Mouse (Mus musculus) embryo, embryonic 11.5 days (tissue): ENCODE measurements around the gene Kif13a.

ENCODE experiments used
- DNase-seq: peaks from one replicate; pipeline ENCODE4 v3.0.0-alpha.2; 2012; ENCODE audit warnings: low read depth, low spot score

Gene Kif13a

GRCm38 (mm10) chr13:46921559-46921958, 8.1 kb downstream of the Kif13a start:
- no peak for DNase-seq

DNA sequence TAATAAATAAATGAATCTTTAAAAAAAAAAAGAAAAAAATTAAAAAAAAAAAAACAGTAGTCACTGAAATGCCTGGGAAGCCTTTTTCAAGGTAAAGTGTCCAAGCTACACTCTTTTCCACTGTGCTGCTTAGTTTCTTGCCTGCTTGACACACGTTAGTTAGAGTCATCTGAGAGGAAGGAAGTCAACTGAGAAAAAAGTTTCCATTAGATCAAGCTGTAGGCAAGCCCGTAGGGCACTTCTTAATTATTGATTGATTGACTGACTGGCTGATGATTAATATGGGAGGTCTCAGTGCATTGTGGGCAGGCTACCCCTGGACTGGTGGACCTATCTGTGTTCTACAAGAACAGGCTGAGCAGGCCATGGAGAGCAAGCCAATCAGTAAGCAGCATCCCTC, 9.9 kb downstream of the Kif13a start:
- DNase-seq: no peak

DNA sequence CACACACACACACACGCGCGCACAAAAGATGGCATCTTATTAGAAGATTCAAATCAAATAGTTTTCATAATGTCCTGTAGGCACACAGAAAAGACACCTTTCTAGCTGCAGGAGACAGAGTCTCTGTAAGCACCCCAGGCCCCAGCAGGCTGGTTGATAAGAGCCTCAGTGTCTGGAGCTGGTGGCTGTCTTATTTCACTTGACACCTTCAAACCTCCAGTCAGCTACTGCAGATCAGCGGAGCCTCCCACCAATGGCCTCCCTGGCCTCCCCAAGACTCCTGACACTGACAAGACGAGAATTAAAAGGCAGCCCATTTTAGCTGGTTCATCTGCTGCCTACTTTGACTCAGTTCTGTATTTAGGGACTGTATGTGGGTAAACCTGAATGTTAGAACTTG, 11.2 kb downstream of the Kif13a start:
- DNase-seq: no peak

GRCm38 (mm10) chr13:46911960-46912359, 17.7 kb downstream of the Kif13a start:
- DNase-seq: no peak

- no peak for DNase-seq
Measured at GRCm38 (mm10) chr13:46911018-46911419, 18.6 kb downstream of the Kif13a start.

GRCm38 (mm10) chr13:46909946-46910345, 19.7 kb downstream of the Kif13a start:
- DNase-seq: no peak

- DNase-seq: no peak
Measured at GRCm38 (mm10) chr13:46909005-46909565, 20.6 kb downstream of the Kif13a start.

- DNase-seq: no peak
Measured at GRCm38 (mm10) chr13:46908387-46908786, 21.3 kb downstream of the Kif13a start.

DNA sequence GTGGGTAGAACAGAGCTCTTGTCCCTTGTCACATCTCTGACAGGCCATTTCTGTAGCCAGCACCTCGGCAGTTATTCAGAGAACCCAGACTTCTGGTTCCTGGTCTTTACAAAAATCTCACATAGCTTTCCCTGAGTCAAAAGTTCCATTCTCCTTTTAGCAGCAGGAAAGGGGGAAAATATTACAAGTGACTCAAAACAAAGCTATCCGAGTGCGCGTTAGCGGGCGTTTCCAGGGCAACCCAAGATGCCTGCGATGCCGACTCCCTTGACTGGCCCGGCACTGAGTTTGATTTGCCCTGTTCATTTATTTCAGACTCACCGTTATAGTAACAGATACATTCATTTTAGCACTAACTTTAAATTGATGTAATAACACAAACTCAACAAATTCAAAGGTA, 21.8 kb downstream of the Kif13a start:
- no peak for DNase-seq

DNA sequence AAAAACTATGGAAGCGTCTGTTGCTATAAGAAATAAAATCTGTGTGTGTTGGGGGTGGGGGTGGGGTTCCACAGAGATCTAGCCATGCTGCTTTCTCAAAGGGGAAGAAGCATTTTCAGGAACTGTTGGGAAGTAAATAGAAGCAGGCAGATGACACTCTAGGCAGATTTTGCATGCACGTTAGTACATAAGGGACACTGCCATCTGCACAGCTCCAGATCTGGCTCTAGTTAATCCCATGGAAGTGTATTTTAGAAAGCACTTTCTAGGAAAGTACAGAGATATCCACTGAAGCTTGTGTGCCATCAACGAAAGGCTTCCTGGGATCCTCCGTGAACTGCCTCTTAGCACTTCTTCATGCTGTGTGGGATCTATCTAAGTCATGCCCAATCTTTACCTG, 22.6 kb downstream of the Kif13a start:
- no peak for DNase-seq

DNA sequence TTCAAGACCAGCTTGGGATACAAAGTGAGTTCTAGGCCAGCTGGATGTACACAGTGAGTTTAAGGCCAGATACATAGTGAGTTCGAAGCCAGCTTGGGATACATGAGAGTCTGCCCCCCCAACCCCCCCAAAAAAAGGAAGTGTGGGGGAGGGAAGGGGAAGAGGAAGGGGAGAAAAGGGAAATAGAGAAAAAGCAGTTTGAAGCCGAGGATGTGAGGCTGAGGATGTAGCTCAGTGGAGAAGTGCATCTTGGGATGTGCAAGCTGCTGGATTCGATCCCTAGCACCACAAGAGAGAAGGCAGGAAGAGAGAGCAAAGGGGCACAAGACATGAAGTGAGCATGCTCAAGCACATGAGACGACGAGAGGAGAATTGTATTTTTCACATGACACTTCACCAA, 23.7 kb downstream of the Kif13a start:
- no peak for DNase-seq

DNA sequence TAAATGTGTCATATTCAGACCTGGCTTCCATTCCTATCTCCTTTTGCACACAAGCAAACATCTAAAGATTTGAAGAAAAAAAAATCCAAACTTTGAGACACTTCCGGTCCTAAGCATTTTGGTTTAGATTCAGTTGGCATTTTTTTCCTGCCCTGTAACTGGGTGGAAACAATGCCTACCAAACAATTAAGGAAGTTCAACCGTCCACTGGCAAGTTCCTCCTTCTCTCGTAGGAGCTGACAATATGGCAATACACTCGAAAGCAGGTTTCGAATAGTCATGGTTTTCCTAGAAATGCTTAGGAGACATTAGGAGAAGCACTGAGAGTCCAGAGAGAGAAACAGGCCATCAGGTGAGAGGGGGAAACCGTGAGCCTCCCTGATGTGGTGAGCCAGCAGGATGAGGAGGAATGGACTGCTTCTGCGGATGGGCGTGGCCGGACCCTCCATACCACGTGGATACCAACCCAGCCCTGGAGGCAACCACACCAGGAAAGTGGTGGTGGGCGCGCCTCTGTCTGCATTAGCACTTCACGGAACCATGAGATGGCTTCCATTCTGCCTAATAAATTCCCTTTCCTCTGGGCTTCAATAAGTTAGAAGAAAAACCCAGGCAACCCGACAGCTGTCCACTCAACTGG, 24.6 kb downstream of the Kif13a start:
- no peak for DNase-seq

- DNase-seq: no peak
Measured at GRCm38 (mm10) chr13:46902568-46903255, 27.0 kb downstream of the Kif13a start.

DNA sequence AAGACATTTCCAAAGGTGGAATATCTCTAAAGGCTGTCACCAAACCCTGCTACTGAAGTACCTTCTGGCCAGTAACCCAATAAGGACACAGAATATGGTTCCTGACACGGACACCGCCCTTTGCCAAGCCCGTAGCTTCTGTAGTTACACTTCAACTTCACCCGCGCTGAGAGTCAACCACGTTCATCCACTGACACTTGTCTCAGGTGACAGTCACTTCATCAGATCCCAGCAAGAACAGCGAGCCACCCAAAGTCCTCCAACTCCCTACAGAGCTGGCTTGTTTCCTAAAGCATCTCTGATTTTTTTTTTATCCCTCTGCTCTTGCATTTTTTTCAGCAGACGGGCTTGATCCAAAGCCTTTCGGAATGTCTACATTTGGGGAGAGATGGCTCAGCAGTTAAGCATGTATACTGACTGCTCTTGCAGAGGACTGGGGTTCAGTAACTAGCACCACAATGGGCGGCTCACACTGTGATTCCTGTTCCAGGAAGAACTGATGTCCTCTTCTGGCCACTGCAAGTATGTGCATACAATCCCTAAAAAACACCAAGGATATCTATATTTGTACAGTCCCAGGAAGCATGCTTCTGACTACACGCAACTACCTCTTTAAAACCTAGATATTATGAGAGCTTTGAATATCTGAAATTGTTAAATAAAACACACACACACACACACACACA, 28.7 kb downstream of the Kif13a start:
- DNase-seq: no peak

DNA sequence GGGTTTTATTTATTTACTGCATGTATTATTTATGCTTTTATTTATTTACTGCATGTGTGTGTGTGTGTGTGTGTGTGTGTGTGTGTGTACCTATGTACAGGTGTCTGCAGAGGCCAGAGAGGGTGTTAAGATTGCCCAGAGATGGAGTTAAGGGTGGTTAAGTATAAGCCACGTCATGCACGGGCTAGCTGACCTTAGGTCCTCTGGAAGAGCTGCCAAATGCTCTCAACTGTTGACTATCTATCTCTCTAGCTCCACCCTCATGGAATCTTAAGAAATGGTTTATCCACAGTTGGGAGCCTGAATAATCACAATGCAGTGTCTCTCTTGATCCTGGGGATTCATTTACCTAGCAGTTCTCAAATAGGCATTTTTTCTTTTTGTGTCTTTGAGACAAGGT, 30.8 kb downstream of the Kif13a start:
- DNase-seq: no peak

GRCm38 (mm10) chr13:46898411-46898810, 31.3 kb downstream of the Kif13a start:
- DNase-seq: no peak

GRCm38 (mm10) chr13:46892380-46892779, 37.3 kb downstream of the Kif13a start:
- no peak for DNase-seq

GRCm38 (mm10) chr13:46888150-46888683, 41.5 kb downstream of the Kif13a start:
- no peak for DNase-seq

DNA sequence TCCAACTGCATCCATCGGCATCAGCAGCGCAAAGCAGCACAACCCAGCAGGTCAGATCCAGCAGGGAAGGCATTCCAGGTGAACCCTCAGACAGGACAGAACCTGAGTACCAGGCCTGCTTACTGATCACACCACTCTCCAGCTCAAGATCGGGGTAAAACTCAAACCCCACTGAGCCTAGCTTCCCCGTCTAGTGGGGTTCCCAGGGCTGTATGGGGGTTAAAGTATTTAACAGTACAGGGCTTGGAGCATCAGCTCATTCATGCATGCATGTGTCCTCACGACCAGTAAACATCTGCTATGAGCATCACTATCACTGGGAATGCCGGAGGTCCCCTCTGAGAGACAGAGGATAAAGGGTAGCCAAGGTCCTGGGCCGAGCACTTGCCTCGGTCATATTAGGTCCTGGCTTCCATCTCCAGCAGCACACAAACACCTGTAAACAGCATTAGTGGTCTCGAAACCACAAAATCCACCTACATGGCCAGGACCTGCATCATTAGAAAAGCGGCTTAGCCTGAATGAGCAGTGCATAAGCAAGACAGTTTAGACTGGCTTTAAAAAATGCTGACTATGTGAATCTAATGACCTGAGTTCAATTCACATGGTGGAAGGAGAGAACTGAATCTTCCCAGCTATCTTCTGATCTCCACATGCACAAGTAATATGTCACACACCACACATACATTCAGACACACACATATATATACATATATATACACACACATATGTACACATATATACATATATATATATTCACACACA, 43.0 kb downstream of the Kif13a start:
- no peak for DNase-seq

DNA sequence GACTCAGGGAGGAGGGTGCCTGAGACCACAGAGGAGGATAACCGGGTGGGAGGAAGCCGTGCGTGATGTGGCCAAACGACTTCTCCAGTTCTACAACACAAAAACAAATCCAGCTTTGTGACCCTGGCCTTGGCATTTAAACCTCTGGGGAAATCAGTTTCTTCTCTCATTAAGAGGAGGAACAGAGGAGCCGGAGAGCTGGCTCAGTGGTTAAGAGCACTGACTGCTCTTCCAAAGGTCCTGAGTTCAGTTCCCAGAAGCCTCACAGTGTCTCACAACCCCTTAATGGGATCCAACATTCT, 44.0 kb downstream of the Kif13a start:
- no peak for DNase-seq

GRCm38 (mm10) chr13:46884898-46885758, 44.5 kb downstream of the Kif13a start:
- no peak for DNase-seq
